ENCODE assay signal across 8 mouse cellular contexts in the genomic region with DNA sequence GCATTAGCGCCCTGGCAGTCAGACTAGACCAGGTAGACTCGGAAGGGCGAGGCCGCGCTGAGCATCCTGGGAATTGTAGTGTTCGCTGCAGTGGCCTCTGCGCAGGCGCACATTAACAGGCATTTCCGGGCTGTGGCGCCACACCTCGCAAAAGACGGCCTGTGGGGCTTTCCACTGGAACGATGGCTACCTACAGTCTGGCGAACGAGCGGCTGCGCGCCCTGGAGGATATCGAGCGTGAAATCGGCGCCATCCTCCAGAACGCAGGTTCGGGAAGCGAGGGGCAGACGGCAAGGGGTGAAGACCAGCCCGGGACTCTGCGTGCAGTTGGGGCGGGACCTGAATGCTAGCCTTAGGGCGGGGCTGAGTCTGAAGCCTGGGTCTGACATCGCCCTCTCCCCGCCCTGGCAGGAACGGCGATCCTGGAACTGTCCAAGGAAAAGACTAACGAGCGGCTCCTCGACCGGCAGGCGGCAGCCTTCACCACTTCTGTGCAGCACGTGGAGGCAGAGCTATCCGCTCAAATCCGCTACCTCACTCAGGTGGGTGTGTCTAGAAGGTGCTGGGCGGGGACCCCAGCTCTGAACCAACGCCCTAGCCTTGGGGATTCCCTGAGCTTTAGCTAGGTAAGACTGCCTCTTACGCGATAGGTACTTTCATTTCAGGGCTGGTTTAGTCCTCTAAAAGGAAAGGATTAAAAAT. TPM values are rescaled to one million over a fixed set of nuclear protein-coding genes. Genes with fewer than 3 reads are reported as not detected.
A peak's percentile ranks its signal among the peaks of the same experiment; 100 is the strongest.
DNase-seq lines count a peak whose midpoint lies in the region; ATAC-seq and TF ChIP-seq lines count a peak whose summit lies in the region.

Gene Med11 (plus strand): TSS at position 123 of the 702 bp plus-strand sequence.

- peak within 1 kb of the TSS; percentile 90 for H3K4me3 ChIP-seq in bone marrow macrophage, adult 2 months (ENCODE audit: insufficient read depth, low read length)
- peak within 1 kb of the TSS; percentile 65 for H3K4me3 ChIP-seq in embryonic fibroblast, embryonic 13.5 days (ENCODE audit: insufficient read depth, low read length)
- peak within 1 kb of the TSS; percentile 63 for H3K4me3 ChIP-seq in kidney, embryonic 14.5 days (ENCODE audit: low read length)
- peak within 1 kb of the TSS; percentile 74 for H3K4me3 ChIP-seq in limb, embryonic 15.5 days

- no peaks in the 10 kb centered on the region for H3K9me3 ChIP-seq in kidney, embryonic 14.5 days (ENCODE audit: control insufficient read depth, low read length)
- no peaks in the 10 kb centered on the region for H3K9me3 ChIP-seq in limb, embryonic 15.5 days

- WGBS in kidney, embryonic 14.5 days, result under 1% methylated on average over 45 of the region's 46 CpGs
- whole genome bisulfite sequencing in limb, embryonic 15.5 days, result under 1% methylated on average over 45 of the region's 46 CpGs

- H3K36me3 ChIP-seq in kidney, embryonic 14.5 days (ENCODE audit: control insufficient read depth, insufficient read depth, low read length), result peaks cover 6% of the 10 kb centered on the region; the same call in 1 of the 2 replicates
- H3K36me3 ChIP-seq in limb, embryonic 15.5 days, result peaks cover 13% of the 10 kb centered on the region

- H3K4me2 ChIP-seq in kidney, embryonic 14.5 days (replicated peaks; ENCODE audit: low read depth, low read length), result peak within 1 kb of the TSS; percentile 73
- peak within 1 kb of the TSS; percentile 69 for H3K4me2 ChIP-seq in limb, embryonic 15.5 days

- no peaks in the 10 kb centered on the region for H3K27me3 ChIP-seq in kidney, embryonic 14.5 days (ENCODE audit: control insufficient read depth, insufficient read depth, low read length)
- no peaks in the 10 kb centered on the region for H3K27me3 ChIP-seq in limb, embryonic 15.5 days

- H3K27ac ChIP-seq in bone marrow macrophage, adult 2 months (ENCODE audit: insufficient read depth, low read depth, low read length), result peak within 1 kb of the TSS; percentile 96
- H3K27ac ChIP-seq in embryonic fibroblast, embryonic 13.5 days (ENCODE audit: insufficient read depth, low read length), result peak within 1 kb of the TSS; percentile 91
- peak within 1 kb of the TSS; percentile 92 for H3K27ac ChIP-seq in kidney, embryonic 14.5 days (ENCODE audit: low read depth, low read length)
- peak within 1 kb of the TSS; percentile 99 for H3K27ac ChIP-seq in limb, embryonic 15.5 days

- ATAC-seq in kidney, embryonic 14.5 days (ENCODE audit: low FRiP score, low TSS enrichment), result peak; percentile 97
- ATAC-seq in limb, embryonic 15.5 days (ENCODE audit: insufficient number of reproducible peaks, low FRiP score, low TSS enrichment, low read depth), result peak; percentile 99

- peaks cover 54% of the 10 kb centered on the region for H3K4me1 ChIP-seq in bone marrow macrophage, adult 2 months (ENCODE audit: control insufficient read depth, insufficient read depth, low read length)
- no peaks in the 10 kb centered on the region for H3K4me1 ChIP-seq in embryonic fibroblast, embryonic 13.5 days (ENCODE audit: control insufficient read depth, insufficient read depth, low read length)
- H3K4me1 ChIP-seq in kidney, embryonic 14.5 days (ENCODE audit: control insufficient read depth, insufficient read depth, low read length), result peaks cover 7% of the 10 kb centered on the region; the same call in 1 of the 2 replicates
- H3K4me1 ChIP-seq in limb, embryonic 15.5 days, result peaks cover 16% of the 10 kb centered on the region; the same call in 1 of the 2 replicates

- no peak for TF ChIP-seq POLR2A in bone marrow macrophage, adult 2 months (IDR thresholded peaks at IDR 0.05; ENCODE audit: borderline replicate concordance, low read depth, low read length)
- TF ChIP-seq POLR2A in embryonic fibroblast, embryonic 13.5 days (IDR thresholded peaks at IDR 0.05; ENCODE audit: low read depth, low read length), result peak; percentile 79

- H3K9ac ChIP-seq in kidney, embryonic 14.5 days (ENCODE audit: low read depth, low read length), result peak within 1 kb of the TSS; percentile 78
- peak within 1 kb of the TSS; percentile 80 for H3K9ac ChIP-seq in limb, embryonic 15.5 days

- TF ChIP-seq CTCF in bone marrow macrophage, adult 2 months (IDR thresholded peaks at IDR 0.05; ENCODE audit: low read depth, low read length), result peak; percentile 76
- peak; percentile 86 for TF ChIP-seq CTCF in embryonic fibroblast, embryonic 13.5 days (IDR thresholded peaks at IDR 0.05; ENCODE audit: borderline replicate concordance, insufficient read depth, low read length)

- DNase-seq in A20 (ENCODE audit: low read depth, low spot score), result peak; percentile 98
- DNase-seq in heart, adult 9 months (ENCODE audit: low spot score in 2 of 2), result peak; percentile 97 to 98
- peak; percentile 89 to 91 for DNase-seq in monocyte, adult 2 months (ENCODE audit: low read depth in 1 of 2, low spot score in 2 of 2)
- peak; percentile 93 to 95 for DNase-seq in spleen, postnatal 36 days (ENCODE audit: low spot score in 2 of 2)

RNA-seq across cellular contexts. Expression of gene Med11, which starts in this region (rescaled TPM):
- 40.5 and 41.6 TPM in 2 replicates for polyA plus RNA-seq in bone marrow macrophage, adult 2 months (2012; ENCODE audit: insufficient read depth, insufficient read length, missing spikeins)
- 14.0 and 14.1 TPM in 2 replicates for polyA plus RNA-seq in embryonic fibroblast, embryonic 13.5 days (2011; ENCODE audit: insufficient read length, low read depth, missing spikeins)
- polyA plus RNA-seq in kidney, embryonic 14.5 days (2014; fragmentation: Nextera tagmentation; extraction: Ambion mirVana), result 48.7 and 50.0 TPM in 2 replicates
- 37.6 and 40.2 TPM in 2 replicates for polyA plus RNA-seq in limb, embryonic 15.5 days (2015; fragmentation: Nextera tagmentation; extraction: Ambion mirVana)

Comparison
In these comparisons a context has a peak if more than half of its experiments do, and no peak if none do; other contexts are left out.
1. Peak in every context shown above with its lines: DNase-seq, ATAC-seq, H3K4me3 ChIP-seq and H3K27ac ChIP-seq.